Mouse (Mus musculus): ENCODE results near the gene Pick1.

DNA sequence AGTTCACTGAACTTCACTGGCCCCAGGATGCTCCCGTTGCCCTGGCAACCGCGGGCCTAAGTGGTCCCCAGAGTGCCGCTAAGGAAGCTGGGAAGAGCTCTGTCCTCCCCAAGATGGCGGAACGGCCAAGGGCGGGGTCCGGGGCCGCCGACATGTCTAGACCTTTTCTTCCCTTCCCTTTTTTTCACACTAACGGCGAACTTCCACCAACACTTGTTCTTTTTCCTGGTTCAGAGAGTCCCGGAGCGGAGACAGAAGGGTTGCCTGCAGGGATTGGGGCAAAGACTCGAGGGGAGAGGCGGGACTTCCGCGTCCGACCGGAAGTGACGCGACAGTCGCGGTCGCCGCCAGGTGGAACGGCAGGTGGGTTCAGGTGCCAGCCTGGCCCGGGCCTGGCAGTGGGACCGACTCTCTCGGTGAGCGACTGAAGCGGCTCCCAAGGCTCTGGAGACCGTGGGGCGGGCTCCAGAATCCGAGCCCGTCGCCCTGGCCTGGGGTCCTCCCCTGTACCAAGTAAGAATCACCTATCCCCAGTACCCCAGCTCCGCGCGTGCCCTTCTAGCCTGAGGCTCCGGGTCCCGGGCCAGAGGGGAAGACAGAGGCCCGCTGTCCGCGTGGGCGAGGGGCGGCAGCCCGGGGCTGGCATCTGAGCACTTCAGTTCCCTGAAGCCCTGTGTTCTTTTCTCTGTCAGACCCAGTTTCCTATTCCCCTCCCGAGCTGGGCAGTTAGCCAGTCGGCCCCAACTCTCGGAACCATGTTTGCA is at the start of gene Pick1, which contains the start of gene Gm49486:
- TF ChIP-seq TAL1 (IDR thresholded peaks at IDR 0.05; ENCODE audit: low read length), result no peak
- no peak for TF ChIP-seq GATA1 (IDR thresholded peaks at IDR 0.05; ENCODE audit: low read length)

Measured in erythroblast, embryonic 14.5 days (primary cell).